Mouse (Mus musculus): ENCODE data around the gene 1700030J22Rik.

- TF ChIP-seq POLR2A (IDR thresholded peaks at IDR 0.05; ENCODE audit: borderline replicate concordance, extremely low read depth, low read depth, low read length) (no peak), CTCF (IDR thresholded peaks at IDR 0.05; ENCODE audit: insufficient read depth, low read length) (peak; percentile 39)
Observed at GRCm38 (mm10) chr8:116943161-116943554, 35.6 kb downstream of the 1700030J22Rik start, which contains the start of gene Atmin.
